Mouse (Mus musculus): Measurements from ENCODE around the gene Kcnq4.

The Kcnq4 gene

GRCm38 (mm10) chr4:120673606-120674005 lies 74.8 kb downstream of the Kcnq4 start:
- no peak for DNase-seq (ENCODE audit: low spot score in 2 of 2)

DNA sequence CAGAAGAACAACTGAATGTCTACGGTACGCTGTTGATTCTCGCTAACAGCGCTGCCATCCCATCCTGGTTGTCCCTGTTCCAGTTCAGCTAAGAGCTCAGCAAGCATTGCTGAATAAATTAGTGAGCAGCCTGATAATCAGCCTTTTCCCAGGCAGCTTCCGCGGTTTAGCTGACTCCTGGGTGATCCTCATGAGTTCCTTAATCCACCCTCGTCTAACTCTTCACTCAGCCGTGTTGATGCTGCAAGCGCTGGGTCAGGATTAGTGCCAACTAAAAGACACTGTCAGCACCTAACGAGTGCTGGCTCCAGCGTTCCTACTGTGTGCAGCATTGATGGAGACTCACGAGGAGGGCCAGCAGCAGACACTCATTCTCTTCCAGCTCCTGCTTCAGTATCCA lies 77.4 kb downstream of the Kcnq4 start:
- no peak for DNase-seq (ENCODE audit: low spot score in 2 of 2)

DNA sequence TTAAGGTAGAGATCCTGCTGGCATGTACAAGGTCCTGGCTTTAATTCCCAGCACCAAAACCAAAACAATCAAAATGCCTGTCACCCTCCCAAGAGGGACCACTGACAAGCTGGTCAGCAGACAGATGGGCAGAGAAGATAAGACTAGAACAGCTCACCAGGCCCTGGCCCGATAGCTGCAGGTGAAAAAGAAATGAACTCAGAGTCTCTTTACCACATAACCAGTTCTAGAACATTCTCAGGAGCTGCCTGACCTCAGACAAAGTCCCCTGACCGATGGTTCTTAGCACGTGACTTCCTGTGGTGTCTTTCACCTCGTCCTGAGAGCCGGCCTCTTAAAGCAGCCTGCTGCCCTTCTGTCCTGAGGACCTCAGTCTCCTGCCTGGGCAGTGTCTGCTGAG lies 78.8 kb downstream of the Kcnq4 start:
- DNase-seq (ENCODE audit: low spot score in 2 of 2), result no peak

GRCm38 (mm10) chr4:120668551-120668950 lies 79.9 kb downstream of the Kcnq4 start:
- peak in 1 of 2 experiments; percentile 31 for DNase-seq (ENCODE audit: low spot score in 2 of 2)

DNA sequence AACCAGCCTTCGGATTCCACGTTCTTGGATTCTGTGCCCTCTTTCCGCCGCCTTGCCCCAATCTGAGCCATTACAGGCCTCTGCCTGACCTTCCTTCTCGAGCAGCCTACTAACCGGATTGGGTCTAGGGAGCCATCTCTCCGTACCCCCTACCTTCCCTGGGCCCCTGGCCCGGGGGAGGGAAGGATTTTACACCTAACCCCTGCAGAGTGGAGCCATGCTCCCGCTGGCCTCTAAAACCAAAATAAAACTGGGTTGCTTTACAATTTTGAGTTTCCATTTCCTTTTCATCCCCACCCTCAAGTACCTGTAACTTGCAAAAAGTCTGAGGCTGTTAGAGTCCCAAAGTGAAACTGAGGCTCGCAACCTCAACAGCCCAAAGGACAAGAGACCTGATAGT lies 80.9 kb downstream of the Kcnq4 start:
- no peak for DNase-seq (ENCODE audit: low spot score in 2 of 2)

DNA sequence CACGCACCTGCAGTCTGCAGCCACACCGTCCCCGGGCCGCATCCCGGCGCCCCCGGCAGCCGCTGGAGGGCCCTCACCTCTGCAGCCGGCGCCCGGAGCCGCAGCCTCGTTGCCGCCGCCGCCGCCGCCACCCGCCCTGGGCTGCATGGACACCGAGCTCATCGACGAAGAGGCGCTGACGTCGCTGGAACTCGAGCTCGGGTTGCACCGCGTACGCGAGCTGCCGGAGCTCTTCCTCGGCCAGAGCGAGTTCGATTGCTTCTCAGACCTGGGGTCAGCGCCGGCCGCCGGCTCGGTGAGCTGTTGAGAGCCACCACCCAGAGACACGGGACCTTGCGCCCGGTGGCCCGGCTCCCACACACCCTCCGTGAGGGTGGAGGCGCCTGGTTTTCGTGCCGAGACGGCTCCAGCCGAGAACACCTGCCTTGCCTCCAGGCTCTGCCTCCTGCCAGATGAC lies 81.3 kb downstream of the Kcnq4 start:
- peak; percentile 26 to 33 for DNase-seq (ENCODE audit: low spot score in 2 of 2)

DNA sequence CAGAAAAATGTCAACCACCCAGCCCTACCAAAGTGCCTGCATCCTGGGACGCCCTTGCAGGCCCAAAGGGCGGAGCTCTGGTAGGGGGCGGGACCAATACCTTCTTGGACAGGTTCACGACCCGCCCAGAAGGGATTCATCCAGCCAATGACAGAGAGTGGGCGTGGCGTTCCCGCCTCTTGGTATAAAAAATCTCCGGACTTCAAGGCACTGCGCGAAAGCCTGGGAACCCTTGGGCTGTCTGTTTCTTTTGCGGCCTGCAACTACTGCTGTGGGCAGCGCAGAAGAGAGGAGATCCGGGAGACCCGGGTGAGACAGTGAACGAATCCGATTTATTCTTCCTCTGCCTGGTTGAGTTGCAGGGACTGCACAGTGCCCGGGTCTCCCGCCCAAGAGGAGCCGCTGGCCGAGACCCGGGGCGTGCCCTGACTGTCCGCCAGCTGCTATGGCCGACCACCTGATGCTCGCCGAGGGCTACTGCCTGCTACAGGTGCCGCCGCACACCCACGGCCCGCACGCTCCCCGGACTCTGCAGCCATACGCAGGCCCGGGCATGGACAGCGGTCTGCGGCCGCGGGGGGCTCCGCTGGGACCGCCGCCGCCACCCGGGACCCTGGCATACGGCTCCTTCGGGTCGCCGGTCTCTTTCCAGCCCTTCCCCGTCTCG lies 81.9 kb downstream of the Kcnq4 start, which contains the start of gene Cited4:
Cited4 (plus strand) TSS at position 215 of the 667 bp plus-strand sequence.
- DNase-seq (ENCODE audit: low spot score in 2 of 2), result peak; percentile 88 to 94

- DNase-seq (ENCODE audit: low spot score in 2 of 2), result no peak
These were observed 82.6 kb downstream of the Kcnq4 start for GRCm38 (mm10) chr4:120665782-120666181.

- no peak for DNase-seq (ENCODE audit: low spot score in 2 of 2)
These were observed 83.2 kb downstream of the Kcnq4 start for GRCm38 (mm10) chr4:120665144-120665700.

- no peak for DNase-seq (ENCODE audit: low spot score in 2 of 2)
These were observed 83.8 kb downstream of the Kcnq4 start for GRCm38 (mm10) chr4:120664601-120665000.

- DNase-seq (ENCODE audit: low spot score in 2 of 2), result no peak
These were observed 87.9 kb downstream of the Kcnq4 start for GRCm38 (mm10) chr4:120660485-120660884.

DNA sequence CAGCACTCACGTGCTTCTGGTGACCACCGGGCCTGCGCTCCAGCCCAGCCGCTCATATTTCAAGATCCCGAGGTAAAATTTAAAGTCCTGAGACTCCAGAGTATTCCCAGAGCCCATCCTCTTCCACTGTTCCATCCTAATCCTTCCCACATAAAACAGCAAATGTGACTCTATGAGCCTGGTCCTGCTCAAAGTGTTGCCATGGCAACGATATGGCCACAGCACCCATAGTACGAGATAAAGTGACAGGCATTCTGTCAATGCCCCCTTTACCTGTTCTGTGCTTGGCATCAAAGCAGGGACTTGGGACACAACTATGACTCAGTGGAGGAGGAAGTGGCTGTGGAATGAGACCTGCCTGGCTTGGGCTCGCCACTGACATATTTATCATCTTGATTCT lies 92.5 kb downstream of the Kcnq4 start:
- no peak for DNase-seq (ENCODE audit: low spot score in 2 of 2)

DNA sequence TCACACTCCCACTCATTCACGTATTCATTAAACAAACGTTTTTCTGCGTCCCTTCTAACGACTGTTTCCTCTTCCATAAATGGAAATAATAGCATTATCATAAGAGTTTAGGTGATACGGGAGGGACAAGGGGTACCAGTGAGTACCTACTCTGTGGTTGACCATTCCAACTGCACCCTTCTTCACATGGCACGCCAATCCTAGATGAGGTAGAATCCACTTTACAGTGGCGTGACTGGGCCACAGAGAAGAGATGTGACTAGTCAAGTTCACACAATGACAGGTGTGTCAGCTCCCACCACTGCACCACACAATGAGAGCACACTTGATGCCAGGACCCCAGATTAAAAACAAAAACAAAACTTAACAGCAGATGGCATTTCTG lies 98.2 kb downstream of the Kcnq4 start:
- DNase-seq (ENCODE audit: low spot score in 2 of 2), result no peak

DNA sequence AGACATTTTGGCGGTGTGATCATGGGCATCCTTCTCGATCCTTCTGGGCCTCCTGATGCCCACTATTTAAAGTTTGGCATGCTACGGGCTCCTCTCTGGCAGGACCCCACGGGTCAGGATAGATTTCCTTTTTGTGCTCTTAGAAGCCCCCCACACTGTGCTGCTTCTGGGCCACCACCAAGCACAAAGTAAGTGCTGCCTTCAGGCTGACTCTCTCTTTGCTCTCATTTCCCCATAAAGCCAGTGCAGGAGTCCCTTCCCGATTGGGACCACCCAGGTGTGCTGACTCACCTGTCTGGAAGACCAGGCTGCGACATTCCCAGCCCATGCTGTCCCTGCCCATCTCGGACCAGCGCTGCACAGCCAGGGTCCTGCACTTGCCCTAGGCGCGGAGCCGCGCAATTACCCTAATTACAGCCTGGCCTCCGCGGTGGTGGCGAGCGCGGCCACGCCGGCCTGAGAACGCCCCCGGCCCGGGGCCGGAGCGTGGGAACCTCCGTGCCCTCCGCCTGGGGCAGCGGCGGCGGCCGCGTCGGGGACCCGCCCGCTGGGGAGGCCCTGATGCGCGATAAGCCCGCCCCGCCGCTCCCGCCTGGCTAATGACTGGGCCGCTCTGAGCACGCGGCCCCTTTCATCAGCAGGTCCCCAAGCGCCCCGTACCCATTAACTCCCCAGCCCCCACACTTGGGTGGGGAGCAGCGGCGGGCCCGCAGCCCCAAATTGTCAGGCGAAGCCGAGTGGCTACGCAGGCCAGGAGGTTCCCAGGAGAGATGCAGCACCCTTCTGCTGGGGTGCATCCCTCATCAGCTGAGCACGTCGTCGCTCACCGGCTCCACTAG lies 98.8 kb downstream of the Kcnq4 start:
- no peak for DNase-seq (ENCODE audit: low spot score in 2 of 2)
